Mouse (Mus musculus) intestine, embryonic 16.5 days (tissue): ENCODE results near the gene Iqcm. TPM values are rescaled to one million over a fixed set of nuclear protein-coding genes. Genes with fewer than 3 reads are reported as not detected.

Experiments used
- polyA plus RNA-seq: library from polyadenylated mRNA; unstranded; fragments of >200 nt; fragmentation: Nextera tagmentation; extraction: Ambion mirVana; gene quantifications from 2 replicates; pipeline ENCODE4 v1.2.1, GENCODE M21; 2015

Iqcm gene
- polyA plus RNA-seq, 1 experiment from 2014 or later, result not detected

Other genes starting within 250 kb of the Iqcm start
- gene Rasd2, start 234.8 kb upstream of the Iqcm start, polyA plus RNA-seq, result 1.5 and 1.8 TPM in 2 replicates
- gene Gm10358, start 42.1 kb upstream of the Iqcm start, polyA plus RNA-seq, result 0.18 and 0.36 TPM in 2 replicates